Mouse (Mus musculus) embryonic facial prominence, embryonic 12.5 days (tissue): ENCODE measurements around the gene Tapbp. TPM values are rescaled to one million over a fixed set of nuclear protein-coding genes. Genes with fewer than 3 reads are reported as not detected.

Experiments
- ATAC-seq: fragments of 200-750 bp; cut with Nextera tagmentation; 2 replicates; pipeline ENCODE4 v1.8.0; 2017; ENCODE audit not compliant: insufficient number of reproducible peaks, insufficient read depth, low FRiP score, low TSS enrichment
- H3K27ac ChIP-seq: fragments of 300-500 bp; sonication (generic); 2 replicates; pipeline ENCODE4 v1.5.1; 2016; ENCODE audit warnings: mild to moderate bottlenecking
- H3K27me3 ChIP-seq: fragments of 300-500 bp; sonication (generic); 2 replicates; pipeline ENCODE4 v1.6.1; 2016; ENCODE audit warnings: mild to moderate bottlenecking, moderate library complexity
- H3K36me3 ChIP-seq: fragments of 300-500 bp; sonication (generic); 2 replicates; pipeline ENCODE4 v1.6.1; 2016; ENCODE audit warnings: mild to moderate bottlenecking
- H3K4me1 ChIP-seq: fragments of 300-500 bp; sonication (generic); 2 replicates; pipeline ENCODE4 v1.6.1; 2016
- H3K4me2 ChIP-seq: fragments of 300-500 bp; sonication (generic); replicated peaks from 2 replicates; pipeline ENCODE4 v1.6.1; 2016; ENCODE audit warnings: mild to moderate bottlenecking, moderate library complexity
- H3K4me3 ChIP-seq: fragments of 300-500 bp; sonication (generic); 2 replicates; pipeline ENCODE4 v1.5.1; 2016; ENCODE audit warnings: mild to moderate bottlenecking
- H3K9ac ChIP-seq: fragments of 300-500 bp; sonication (generic); 2 replicates; pipeline ENCODE4 v1.6.1; 2016; ENCODE audit warnings: mild to moderate bottlenecking, moderate library complexity
- H3K9me3 ChIP-seq: fragments of 300-500 bp; sonication (generic); 2 replicates; pipeline ENCODE4 v1.6.1; 2016; ENCODE audit warnings: mild to moderate bottlenecking, moderate library complexity
- WGBS: fragments of 180-500 bp; shearing (Covaris S2); methylation state at CpG from one replicate; pipeline ENCODE4 v1.1.7; 2016; 5-methylcytosine and 5-hydroxymethylcytosine counted together
- polyA plus RNA-seq: library from polyadenylated mRNA; unstranded; fragments of >200 nt; fragmentation: Nextera tagmentation; extraction: Ambion mirVana; gene quantifications from 2 replicates; pipeline ENCODE4 v1.2.1, GENCODE M21; 2016

Tapbp gene
- polyA plus RNA-seq, 1 experiment from 2014 or later: 25.0 TPM

DNA sequence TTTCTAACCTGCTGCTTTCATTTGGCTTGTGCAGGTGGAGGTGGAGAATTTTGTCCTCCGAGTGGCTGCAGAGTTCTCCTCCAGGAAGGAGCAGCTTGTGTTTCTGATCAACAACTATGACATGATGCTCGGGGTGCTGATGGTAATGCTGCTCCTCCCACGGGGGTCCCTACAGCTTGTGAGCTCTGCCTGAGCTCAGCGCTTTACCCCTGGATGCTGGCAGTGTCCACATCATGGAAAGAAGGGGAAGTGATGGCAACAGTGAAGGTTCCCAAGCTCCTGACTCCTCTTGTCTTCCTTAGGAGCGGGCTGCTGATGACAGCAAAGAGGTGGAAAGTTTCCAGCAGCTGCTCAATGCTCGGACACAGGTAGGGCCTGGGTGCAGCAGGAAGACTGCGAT, 47.2 kb downstream of the Tapbp start:
- Histone ChIP-seq H3K36me3 (peaks cover 81% of the 10 kb centered on the region), H3K9ac (no peak overlapping the region), H3K9me3 (no peaks in the 10 kb centered on the region), H3K4me1 (no peaks in the 10 kb centered on the region), H3K4me2 (no peak overlapping the region), H3K27me3 (no peaks in the 10 kb centered on the region), H3K4me3 (no peak overlapping the region), H3K27ac (no peak overlapping the region)
- WGBS: 91% methylated on average over 7 of the region's 7 CpGs
- ATAC-seq: no peak

DNA sequence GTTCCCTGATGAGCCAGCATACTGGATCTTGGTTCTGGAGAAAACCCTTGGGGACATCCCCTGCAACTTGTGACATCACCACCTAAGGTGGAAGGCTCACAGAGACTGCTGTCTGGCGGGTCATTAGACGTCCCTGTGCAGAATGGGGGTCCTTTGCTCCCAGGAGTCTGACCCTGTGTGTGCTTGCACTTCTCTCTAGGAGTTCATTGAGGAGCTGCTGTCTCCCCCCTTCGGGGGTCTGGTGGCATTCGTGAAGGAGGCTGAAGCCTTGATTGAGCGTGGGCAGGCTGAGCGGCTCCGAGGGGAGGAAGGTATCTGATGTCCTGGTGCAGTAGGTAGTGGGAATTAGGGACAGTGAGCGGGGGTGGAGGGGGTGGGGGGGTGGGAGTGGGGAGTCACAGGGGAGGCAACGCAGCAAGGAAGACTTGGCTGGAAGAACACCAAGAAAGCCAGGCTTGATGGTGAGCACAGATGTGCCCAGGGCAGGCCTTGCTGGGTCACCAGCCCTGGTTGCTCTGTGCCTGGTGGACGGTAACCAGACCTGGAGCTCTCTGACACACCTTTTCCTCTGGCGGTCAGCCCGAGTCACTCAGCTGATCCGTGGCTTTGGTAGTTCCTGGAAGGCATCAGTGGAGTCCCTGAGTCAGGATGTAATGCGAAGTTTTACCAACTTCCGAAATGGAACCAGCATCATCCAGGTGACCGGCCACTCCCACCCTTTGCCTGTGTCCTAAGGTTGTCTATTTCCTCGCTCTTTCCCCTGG, 49.6 kb downstream of the Tapbp start:
- Histone ChIP-seq H3K9me3 (0 out of 2 replicates have a peak, but pooled peaks cover 2% of the 10 kb centered on the region), H3K4me3 (no peak overlapping the region), H3K9ac (no peak overlapping the region), H3K4me1 (no peaks in the 10 kb centered on the region), H3K4me2 (no peak overlapping the region), H3K27ac (no peak overlapping the region), H3K27me3 (no peaks in the 10 kb centered on the region), H3K36me3 (peaks cover 60% of the 10 kb centered on the region)
- no peak for ATAC-seq
- 90% methylated on average over 17 of the region's 17 CpGs for WGBS

DNA sequence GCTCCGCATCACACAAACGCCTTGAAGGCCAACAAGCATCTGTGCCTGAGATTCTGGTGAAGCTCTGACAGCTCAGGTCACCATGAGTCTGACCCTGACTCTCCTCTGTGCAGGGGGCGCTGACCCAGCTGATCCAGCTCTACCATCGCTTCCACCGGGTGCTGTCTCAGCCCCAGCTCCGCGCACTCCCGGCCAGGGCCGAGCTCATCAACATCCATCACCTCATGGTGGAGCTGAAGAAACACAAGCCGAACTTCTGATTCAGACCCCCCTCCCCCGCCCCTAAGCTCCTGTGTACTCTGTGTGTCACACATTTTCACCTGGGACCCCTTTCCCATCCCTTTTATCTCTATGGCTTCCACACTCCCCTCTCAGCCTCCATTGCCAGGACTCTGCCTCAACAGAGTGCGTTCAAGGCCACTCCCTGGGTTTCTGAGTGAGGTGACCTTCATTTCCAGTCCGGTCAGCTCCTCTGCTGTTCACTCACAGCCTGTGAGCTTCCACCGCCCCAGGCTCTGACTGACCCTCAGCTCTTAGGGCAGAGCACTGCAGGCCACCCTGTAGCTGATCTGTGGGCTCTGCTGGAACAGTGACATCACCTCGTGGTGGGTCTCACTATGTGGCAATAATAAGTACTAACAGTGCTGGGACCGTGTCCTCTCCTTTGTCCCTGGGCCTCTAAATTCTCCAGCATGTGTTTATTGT, 50.3 kb downstream of the Tapbp start:
- 0 out of 2 replicates have a peak, but pooled peaks cover 2% of the 10 kb centered on the region for H3K9me3 ChIP-seq
- WGBS: 86% methylated on average over 16 of the region's 16 CpGs
- H3K9ac ChIP-seq: no peak overlapping the region
- no peak overlapping the region for H3K27ac ChIP-seq
- no peak overlapping the region for H3K4me3 ChIP-seq
- no peaks in the 10 kb centered on the region for H3K27me3 ChIP-seq
- H3K4me1 ChIP-seq: no peaks in the 10 kb centered on the region
- no peak overlapping the region for H3K4me2 ChIP-seq
- peaks cover 55% of the 10 kb centered on the region for H3K36me3 ChIP-seq
- no peak; the same call in 1 of the 2 replicates for ATAC-seq

DNA sequence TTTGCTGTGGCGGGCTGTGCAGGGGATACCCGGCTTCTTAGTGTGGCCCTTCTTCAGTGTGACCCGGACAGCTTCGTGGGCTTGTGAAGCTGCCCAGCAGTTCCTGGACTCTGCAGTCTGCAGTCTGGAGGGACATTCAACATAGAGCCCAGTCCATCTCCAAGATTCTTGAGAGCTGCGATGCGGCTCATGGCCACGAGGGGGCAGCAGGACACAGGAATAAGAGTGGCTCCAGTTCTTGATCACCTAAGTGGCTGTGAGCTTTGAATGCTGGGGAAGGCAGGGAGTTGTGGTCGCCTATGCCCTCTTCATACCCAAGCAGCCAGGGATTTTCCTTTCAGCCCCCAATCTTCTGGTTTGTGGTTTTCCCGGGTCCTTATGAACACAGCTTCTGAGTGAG, 52.8 kb downstream of the Tapbp start:
- no peak overlapping the region for H3K4me3 ChIP-seq

DNA sequence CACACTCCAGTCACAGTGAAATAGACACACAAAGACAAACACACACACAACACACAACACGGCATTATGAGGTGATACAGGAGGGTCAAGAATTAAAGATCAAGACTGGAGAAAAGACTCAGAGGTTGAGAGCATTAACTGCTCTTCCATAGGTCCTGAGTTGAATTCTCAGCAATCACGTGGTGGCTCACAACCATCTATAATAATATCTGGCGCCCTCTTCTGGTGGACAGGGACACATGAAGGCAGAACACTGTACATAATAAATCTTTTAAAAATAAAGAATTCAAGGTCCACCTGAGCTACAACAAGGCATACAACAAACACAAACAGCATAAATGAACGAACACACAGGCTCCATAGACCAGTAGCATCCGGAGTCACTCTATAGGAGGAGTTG, 53.2 kb downstream of the Tapbp start:
- Histone ChIP-seq H3K27ac (no peak overlapping the region), H3K9ac (no peak overlapping the region), H3K36me3 (peaks cover 26% of the 10 kb centered on the region), H3K4me1 (no peaks in the 10 kb centered on the region), H3K4me2 (no peak overlapping the region), H3K27me3 (no peaks in the 10 kb centered on the region), H3K4me3 (no peak overlapping the region), H3K9me3 (0 out of 2 replicates have a peak, but pooled peaks cover 2% of the 10 kb centered on the region)
- WGBS: 28% methylated on average over 5 of the region's 5 CpGs
- no peak for ATAC-seq

More for the DNA sequence above, 52.8 kb downstream of the Tapbp start:
- 3% methylated on average over 9 of the region's 9 CpGs for WGBS
- Histone ChIP-seq H3K9ac (no peak overlapping the region), H3K27me3 (no peaks in the 10 kb centered on the region), H3K27ac (no peak overlapping the region), H3K4me2 (no peak overlapping the region), H3K36me3 (peaks cover 30% of the 10 kb centered on the region), H3K4me1 (no peaks in the 10 kb centered on the region), H3K9me3 (0 out of 2 replicates have a peak, but pooled peaks cover 2% of the 10 kb centered on the region)
- ATAC-seq: peak; percentile 11; the same call in 1 of the 2 replicates

DNA sequence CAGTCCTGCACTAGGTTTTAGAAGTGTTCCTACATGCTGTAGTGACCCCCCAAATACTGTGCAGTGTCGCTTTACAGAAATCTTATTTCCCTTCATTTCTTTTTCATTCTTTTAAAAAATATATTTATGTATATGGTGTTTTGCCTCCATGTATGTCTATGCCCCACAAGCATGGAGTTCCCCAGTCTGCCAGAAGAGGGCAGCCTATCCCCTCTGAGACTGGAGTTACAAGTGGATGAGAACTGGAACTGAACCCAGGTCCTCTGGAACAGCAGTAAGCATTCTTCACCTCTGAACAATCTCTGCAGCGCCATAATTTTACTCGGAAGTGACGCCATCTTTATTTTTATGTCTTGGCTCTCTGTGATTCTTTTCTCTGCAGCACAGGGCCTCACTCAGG, 53.7 kb downstream of the Tapbp start:
- no peaks in the 10 kb centered on the region for H3K27me3 ChIP-seq
- ATAC-seq: no peak
- no peak overlapping the region for H3K9ac ChIP-seq
- no peak overlapping the region for H3K27ac ChIP-seq
- H3K4me1 ChIP-seq: no peaks in the 10 kb centered on the region
- 75% methylated on average over 4 of the region's 4 CpGs for WGBS
- H3K9me3 ChIP-seq: 0 out of 2 replicates have a peak, but pooled peaks cover 2% of the 10 kb centered on the region
- H3K4me3 ChIP-seq: no peak overlapping the region
- no peak overlapping the region for H3K4me2 ChIP-seq
- H3K36me3 ChIP-seq: peaks cover 23% of the 10 kb centered on the region

DNA sequence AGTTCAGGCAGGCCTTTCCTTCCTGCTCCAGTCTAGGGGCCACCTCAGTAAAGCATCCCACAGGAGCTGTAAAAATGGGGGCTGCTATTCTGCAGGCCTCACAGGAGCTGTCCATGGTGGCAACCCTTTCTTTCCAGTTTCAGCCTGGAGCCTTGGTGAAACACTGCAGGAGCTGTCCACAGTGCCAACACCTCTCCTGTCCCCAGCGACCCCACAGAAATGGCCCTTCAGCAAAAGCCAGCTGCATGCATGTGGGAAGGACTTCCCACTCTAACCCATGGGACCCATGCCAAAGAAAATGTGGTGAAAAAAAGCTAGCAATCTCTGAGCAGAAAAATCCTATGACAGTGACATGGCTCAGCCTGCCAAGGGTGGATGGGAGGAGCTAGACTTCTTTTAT, 57.0 kb downstream of the Tapbp start:
- no peak overlapping the region for H3K4me2 ChIP-seq
- ATAC-seq: no peak

DNA sequence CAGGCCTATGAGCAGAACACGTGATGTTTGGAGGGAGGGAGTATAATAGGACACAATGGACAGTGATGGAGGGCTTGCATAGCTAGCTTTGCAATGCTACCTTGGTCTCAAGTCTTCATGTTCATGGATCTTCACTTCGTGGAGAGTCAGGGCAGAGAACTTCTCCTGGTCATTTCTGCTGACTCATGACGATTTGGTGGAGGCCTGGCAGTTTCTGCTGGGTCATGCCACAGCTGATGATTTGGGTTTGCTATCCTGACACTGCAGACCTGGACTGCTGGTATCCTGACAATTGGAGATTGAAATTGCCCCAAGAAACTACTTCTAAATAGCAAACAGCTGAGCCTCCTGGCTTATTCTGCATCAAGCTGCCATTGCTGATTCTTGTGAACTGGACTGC, 57.9 kb downstream of the Tapbp start:
- Histone ChIP-seq H3K9ac (no peak overlapping the region), H3K27ac (no peak overlapping the region), H3K4me2 (no peak overlapping the region), H3K9me3 (0 out of 2 replicates have a peak, but pooled peaks cover 2% of the 10 kb centered on the region), H3K27me3 (peaks cover 28% of the 10 kb centered on the region), H3K4me1 (0 out of 2 replicates have a peak, but pooled peaks cover 4% of the 10 kb centered on the region), H3K4me3 (no peak overlapping the region), H3K36me3 (no peaks in the 10 kb centered on the region)
- ATAC-seq: no peak
- 61% methylated on average over 3 of the region's 3 CpGs for WGBS

More for the DNA sequence above, 57.0 kb downstream of the Tapbp start:
- Histone ChIP-seq H3K4me1 (no peaks in the 10 kb centered on the region), H3K27ac (no peak overlapping the region), H3K9me3 (0 out of 2 replicates have a peak, but pooled peaks cover 2% of the 10 kb centered on the region), H3K4me3 (no peak overlapping the region), H3K36me3 (no peaks in the 10 kb centered on the region), H3K27me3 (peaks cover 19% of the 10 kb centered on the region), H3K9ac (no peak overlapping the region)
- WGBS: 16% methylated on average over 1 of the region's 1 CpGs

DNA sequence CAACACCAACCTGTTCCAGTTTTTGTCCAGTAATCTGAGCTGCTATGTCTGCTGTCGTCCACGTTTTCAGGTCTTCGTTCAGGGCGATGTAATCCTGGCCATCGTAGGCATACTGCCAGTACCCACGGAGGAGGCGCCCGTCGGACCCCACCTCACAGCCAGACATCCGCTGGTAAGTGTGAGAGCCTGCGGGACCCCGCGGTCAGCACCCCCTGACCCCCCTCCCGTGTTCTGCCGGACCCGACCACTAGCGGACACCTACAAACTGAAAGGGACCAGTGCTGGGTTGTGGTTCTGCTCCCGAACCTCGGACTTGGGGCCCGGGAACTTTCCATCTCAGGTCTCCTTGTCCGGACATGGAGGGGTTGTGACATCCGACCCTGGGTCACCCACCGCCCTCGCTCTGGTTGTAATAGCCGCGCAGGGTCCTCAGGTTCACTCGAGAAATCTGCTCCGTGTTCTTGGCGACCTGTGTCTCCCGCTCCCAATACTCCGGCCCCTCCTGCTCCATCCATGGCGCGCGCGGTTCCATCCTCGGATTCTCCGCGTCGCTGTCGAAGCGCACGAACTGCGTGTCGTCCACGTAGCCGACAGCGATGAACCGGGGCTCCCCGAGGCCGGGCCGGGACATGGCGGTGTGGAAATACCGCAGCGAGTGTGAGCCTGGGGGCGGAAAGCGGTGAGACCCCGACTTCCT, 62.3 kb downstream of the Tapbp start:
- Histone ChIP-seq H3K36me3 (no peaks in the 10 kb centered on the region), H3K4me3 (peak overlapping the region; percentile 34), H3K27ac (no peak overlapping the region), H3K27me3 (peaks cover 49% of the 10 kb centered on the region), H3K9ac (peak overlapping the region; percentile 36), H3K4me1 (peaks cover 10% of the 10 kb centered on the region), H3K9me3 (no peaks in the 10 kb centered on the region), H3K4me2 (peak overlapping the region; percentile 53)
- no peak for ATAC-seq
- 2% methylated on average over 57 of the region's 57 CpGs for WGBS

DNA sequence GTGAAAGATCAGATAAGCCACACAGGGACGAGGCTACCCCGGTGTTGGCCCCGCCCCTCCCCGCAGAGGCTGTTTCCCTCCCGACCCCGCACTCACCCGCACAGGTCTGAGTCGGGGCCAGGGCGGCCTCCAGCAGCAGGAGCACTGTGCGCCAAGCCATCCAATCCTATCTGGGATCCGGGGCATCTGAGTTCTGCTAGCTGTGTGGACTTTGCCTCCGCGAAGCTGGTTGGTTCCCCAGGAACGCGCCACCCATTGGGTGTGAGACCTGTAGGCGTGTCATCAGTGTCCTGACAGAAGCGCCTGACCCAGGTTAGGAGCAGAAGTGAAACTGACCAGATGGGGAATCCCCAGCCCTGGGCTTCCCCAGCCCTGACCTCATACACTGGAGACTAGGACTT, 62.9 kb downstream of the Tapbp start:
- H3K27me3 ChIP-seq: peaks cover 49% of the 10 kb centered on the region

More for the DNA sequence above, 62.9 kb downstream of the Tapbp start:
- ATAC-seq: peak; percentile 36; the same call in 1 of the 2 replicates
- Histone ChIP-seq H3K9me3 (no peaks in the 10 kb centered on the region), H3K36me3 (no peaks in the 10 kb centered on the region), H3K4me3 (peak overlapping the region; percentile 34), H3K4me1 (peaks cover 10% of the 10 kb centered on the region), H3K9ac (peak overlapping the region; percentile 36; the same call in 1 of the 2 replicates), H3K27ac (no peak overlapping the region), H3K4me2 (peak overlapping the region; percentile 53)
- WGBS: 0% methylated on average over 17 of the region's 17 CpGs
